Mouse (Mus musculus): ENCODE measurements around the gene Ankrd13d. TPM values are rescaled to one million over a fixed set of nuclear protein-coding genes. Genes with fewer than 3 reads are reported as not detected.

The Ankrd13d gene
- total RNA-seq, 2 experiments from 2014 or later: 63.4 to 70.7 TPM

DNA sequence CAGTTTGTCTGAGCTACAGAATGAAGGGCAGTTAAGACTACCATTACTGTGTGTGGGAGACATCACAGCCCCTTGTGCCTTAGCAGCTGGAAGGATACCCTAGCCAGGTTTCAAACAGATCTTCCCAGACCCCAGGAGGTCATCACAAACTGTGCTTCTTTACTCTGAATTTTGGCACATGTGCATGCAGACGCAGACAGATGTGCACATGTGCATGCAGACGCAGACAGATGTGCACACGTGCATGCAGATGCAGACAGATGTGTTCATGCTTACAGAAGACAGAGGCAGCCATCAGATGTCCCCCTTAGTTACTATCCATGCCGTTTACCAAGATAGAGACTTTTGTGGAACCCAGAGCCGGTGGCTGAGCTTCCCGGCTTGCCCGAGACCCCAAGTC, 16.2 kb upstream of the Ankrd13d start:
- peak overlapping the region; percentile 57; the same call in 1 of the 2 replicates for H3K27ac ChIP-seq
- no peak for TF ChIP-seq CTCF (conservative IDR thresholded peaks at IDR 0.05)
- no peak overlapping the region for H3K4me3 ChIP-seq
- no peak for DNase-seq (ENCODE audit: low spot score in 2 of 2)

- H3K27ac ChIP-seq: peak overlapping the region; percentile 57; the same call in 1 of the 2 replicates
- no peak for TF ChIP-seq CTCF (conservative IDR thresholded peaks at IDR 0.05)
- no peak for DNase-seq (ENCODE audit: low spot score in 2 of 2)
- H3K4me3 ChIP-seq: no peak overlapping the region
Measured at GRCm38 (mm10) chr19:4298322-4299121, 15.6 kb upstream of the Ankrd13d start.

DNA sequence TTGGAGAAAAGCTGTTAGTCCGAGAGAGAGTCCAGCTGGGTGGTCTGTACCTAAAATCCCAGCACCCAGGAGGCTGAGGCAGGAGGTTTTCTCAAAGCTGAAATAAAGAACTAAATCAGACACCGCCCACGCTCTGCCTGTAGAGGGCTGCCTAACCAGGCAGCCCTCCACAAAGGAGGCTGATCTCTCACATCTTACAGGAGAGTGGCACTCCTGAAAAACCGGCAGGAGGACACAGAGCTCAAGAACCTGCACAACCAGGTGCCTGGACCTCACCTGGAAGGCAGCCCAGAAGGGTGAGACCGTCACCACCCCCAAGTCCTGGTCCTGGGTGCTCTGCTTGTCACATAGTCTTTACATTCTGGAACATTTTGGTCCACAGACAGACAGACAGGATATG, 14.9 kb upstream of the Ankrd13d start:
- H3K27ac ChIP-seq: peak overlapping the region; percentile 18; the same call in 1 of the 2 replicates
- peak; percentile 44 for TF ChIP-seq CTCF (conservative IDR thresholded peaks at IDR 0.05)
- no peak overlapping the region for H3K4me3 ChIP-seq
- no peak for DNase-seq (ENCODE audit: low spot score in 2 of 2)

DNA sequence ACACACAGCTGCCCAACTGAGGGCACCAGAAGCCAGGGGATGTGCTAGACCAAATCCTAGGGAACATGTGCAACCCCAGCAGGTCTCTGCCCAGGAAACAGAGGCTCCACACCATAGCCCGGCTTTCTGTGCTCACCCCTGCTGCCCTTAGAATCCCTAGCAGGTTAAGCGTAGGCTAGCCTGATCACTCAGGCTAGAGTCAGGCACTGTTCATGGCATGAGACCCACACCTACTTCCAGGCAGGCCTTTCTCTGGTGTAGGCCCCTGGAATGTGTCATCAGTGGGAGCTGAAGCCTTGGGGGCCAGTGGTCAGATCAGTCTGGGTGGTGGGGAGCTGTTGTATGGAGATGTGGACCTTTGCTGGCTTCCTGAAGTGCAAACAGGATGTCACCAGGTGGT, 13.7 kb upstream of the Ankrd13d start:
- TF ChIP-seq CTCF (conservative IDR thresholded peaks at IDR 0.05): no peak
- H3K27ac ChIP-seq: no peak overlapping the region; the same call in 1 of the 2 replicates
- H3K4me3 ChIP-seq: no peak overlapping the region
- DNase-seq (ENCODE audit: low spot score in 2 of 2): no peak

DNA sequence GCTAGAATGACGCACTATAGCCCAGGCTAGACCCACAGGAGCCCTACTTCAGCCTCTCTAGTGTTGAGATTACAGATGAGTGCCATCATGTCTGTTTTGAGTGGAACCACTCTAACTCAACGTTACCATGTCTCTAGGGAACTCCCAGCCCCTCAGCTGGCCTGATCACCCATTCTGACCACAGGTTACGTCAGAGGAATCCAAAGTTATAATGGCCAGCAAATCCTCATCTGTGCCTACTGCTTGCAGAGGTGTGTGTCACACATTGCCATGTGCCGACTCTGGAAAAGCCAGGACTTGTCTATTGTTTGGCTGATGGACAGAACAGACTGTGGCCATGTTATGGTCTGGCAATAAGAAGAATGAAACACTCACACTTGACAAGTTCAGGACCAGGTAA, 12.5 kb upstream of the Ankrd13d start:
- H3K4me3 ChIP-seq: no peak overlapping the region
- TF ChIP-seq CTCF (conservative IDR thresholded peaks at IDR 0.05): no peak
- DNase-seq (ENCODE audit: low spot score in 2 of 2): no peak
- no peak overlapping the region; the same call in 1 of the 2 replicates for H3K27ac ChIP-seq

- Histone ChIP-seq H3K4me3 (no peak overlapping the region), H3K27ac (peak overlapping the region; percentile 59)
- TF ChIP-seq CTCF (conservative IDR thresholded peaks at IDR 0.05): no peak
- no peak for DNase-seq (ENCODE audit: low spot score in 2 of 2)
Measured at GRCm38 (mm10) chr19:4294381-4295097, 11.6 kb upstream of the Ankrd13d start.

DNA sequence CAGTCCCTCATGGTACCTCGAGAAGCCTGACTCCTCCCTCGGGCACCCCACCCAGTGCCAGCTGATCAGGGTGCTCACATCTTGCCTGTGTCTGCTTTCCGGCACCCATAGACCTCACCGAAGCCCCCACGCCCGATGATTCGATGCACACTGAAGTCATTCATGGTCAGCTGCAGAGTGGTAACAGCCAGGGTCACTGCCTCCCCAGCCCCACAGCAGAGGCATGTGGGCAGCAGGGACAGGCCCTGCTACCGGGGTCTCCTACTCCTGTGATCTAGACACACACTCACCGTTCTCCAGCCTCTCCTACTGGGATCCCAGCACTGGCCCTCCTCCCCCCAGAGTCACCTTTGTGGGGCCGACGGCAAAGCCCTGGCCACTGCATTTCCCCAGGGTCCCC, 8.2 kb upstream of the Ankrd13d start:
- H3K27ac ChIP-seq: no peak overlapping the region
- TF ChIP-seq CTCF (conservative IDR thresholded peaks at IDR 0.05): no peak
- no peak overlapping the region for H3K4me3 ChIP-seq
- no peak for DNase-seq (ENCODE audit: low spot score in 2 of 2)

DNA sequence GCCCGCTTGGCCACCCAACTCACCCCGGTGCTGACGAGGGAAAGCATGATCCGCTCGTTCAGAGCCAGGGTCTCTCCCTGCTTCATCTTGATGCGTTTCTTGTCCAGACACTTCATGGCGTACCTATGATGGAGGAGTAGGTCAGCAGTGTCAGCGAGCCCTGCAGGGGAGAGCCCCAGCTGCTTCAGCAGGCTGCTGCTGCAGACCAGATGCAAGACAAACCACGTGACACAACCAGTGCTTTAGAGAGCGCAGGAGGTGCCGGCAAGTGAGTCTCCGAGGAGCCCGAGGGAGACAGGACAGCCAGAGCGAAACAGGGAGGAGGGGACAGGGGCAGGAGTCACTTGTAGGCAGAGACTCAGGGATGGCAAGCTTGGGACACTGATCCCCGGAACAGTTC, 7.8 kb upstream of the Ankrd13d start:
- no peak for DNase-seq (ENCODE audit: low spot score in 2 of 2)
- no peak for TF ChIP-seq CTCF (conservative IDR thresholded peaks at IDR 0.05)
- H3K4me3 ChIP-seq: no peak overlapping the region
- no peak overlapping the region for H3K27ac ChIP-seq

DNA sequence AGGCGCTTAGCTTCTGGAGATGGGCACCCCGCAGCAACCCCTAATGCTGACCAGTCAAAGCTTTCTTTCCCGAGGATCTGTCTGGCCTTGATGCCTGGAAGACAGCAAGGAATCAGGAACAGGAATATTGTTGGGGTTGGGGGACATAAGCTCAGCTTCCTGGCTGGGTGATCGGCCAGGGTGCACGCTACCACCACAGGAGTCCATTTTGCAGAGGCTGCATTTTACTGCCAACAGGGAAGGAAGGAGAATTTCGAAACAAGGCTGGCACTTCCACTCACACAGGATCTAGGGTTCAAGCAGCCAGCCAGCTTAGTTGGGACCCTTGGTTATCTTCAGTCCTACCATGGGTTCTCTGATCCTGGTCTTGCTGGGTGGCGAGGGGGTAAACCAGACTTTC, 716 bp upstream of the Ankrd13d start:
- no peak for TF ChIP-seq CTCF (conservative IDR thresholded peaks at IDR 0.05)
- H3K27ac ChIP-seq: peak overlapping the region; percentile 91
- peak overlapping the region; percentile 89 for H3K4me3 ChIP-seq
- DNase-seq (ENCODE audit: low spot score in 2 of 2): no peak

GRCm38 (mm10) chr19:4280425-4280824, 2.5 kb downstream of the Ankrd13d start:
- TF ChIP-seq CTCF (conservative IDR thresholded peaks at IDR 0.05): no peak
- Histone ChIP-seq H3K4me3 (no peak overlapping the region), H3K27ac (no peak overlapping the region)
- DNase-seq (ENCODE audit: low spot score in 2 of 2): no peak

GRCm38 (mm10) chr19:4279487-4279886, 3.5 kb downstream of the Ankrd13d start:
- DNase-seq (ENCODE audit: low spot score in 2 of 2): no peak
- TF ChIP-seq CTCF (conservative IDR thresholded peaks at IDR 0.05): peak; percentile 65
- no peak overlapping the region for H3K27ac ChIP-seq
- no peak overlapping the region for H3K4me3 ChIP-seq

DNA sequence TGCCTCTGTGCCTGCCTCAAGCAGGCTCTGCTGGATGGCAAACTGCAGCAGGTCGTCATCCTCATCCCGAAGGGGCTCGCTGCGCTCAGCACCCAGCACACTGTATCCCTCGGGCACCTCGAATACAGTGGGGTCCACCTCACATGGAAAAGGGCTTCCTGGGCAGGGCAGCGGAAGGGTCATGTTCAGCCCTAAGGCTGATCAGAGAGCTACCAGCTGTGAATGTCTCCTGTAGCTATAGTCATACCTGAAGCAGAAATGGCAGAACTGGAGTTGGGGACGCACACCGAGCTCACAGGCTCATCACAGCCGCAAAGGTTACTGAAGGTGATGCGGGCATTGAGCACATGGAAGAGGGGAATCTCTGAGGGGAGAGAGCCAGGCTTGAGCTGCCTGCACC, 12.0 kb downstream of the Ankrd13d start:
- no peak for TF ChIP-seq CTCF (conservative IDR thresholded peaks at IDR 0.05)
- DNase-seq (ENCODE audit: low spot score in 2 of 2): no peak
- H3K27ac ChIP-seq: no peak overlapping the region
- H3K4me3 ChIP-seq: no peak overlapping the region

DNA sequence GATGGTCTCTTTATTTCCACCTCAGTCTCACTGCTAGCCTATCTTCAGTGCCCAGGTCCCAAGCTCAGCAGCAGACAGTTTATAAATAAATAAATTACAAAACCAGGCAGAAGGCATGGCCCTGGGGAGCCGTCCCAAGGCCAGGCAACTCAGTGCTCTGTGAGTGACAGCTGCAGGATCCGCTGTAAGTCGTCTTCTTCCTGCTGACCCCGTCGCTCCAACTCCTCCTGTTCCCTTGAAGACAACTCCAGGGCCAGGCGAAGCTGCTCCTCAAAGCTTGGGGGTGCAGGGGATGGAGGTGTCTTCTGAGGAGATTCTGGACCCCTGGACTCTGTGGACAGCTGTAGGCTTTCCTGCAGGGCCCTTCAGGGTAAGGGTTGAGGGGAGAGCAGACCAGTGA, 12.8 kb downstream of the Ankrd13d start:
- Histone ChIP-seq H3K27ac (no peak overlapping the region), H3K4me3 (no peak overlapping the region)
- no peak for TF ChIP-seq CTCF (conservative IDR thresholded peaks at IDR 0.05)
- DNase-seq (ENCODE audit: low spot score in 2 of 2): no peak

All from layer of hippocampus, adult 2 months (tissue).